Comparison of ENCODE assay signal across 15 mouse cellular contexts in genomic region chr13:49428042-49428675, GRCm38 (mm10). TPM values are rescaled to one million over a fixed set of nuclear protein-coding genes. Genes with fewer than 3 reads are reported as not detected.
A peak's percentile ranks its signal among the peaks of the same experiment; 100 is the strongest.
DNase-seq lines count a peak whose midpoint lies in the region; ATAC-seq and TF ChIP-seq lines count a peak whose summit lies in the region.
"Had no signal": no experiment of that assay in that cellular context is flagged by ENCODE, and none has a peak within 500 bp of the region (broad histone marks: within the 10 kb centered on the region; RNA-seq: fewer than 3 reads in every experiment).

No protein-coding gene starts in this region.

- no peak overlapping the region for H3K9ac ChIP-seq in lung, postnatal 0 days (replicated peaks; ENCODE audit: low read depth)
- no peak overlapping the region for H3K9ac ChIP-seq in heart, postnatal 0 days (replicated peaks; ENCODE audit: low read depth, low read length)
- no peak overlapping the region for H3K9ac ChIP-seq in stomach, postnatal 0 days (ENCODE audit: low read length)
- H3K9ac ChIP-seq: hindbrain, embryonic 12.5 days; limb, embryonic 12.5 days; neural tube, embryonic 12.5 days; stomach, embryonic 15.5 days had no signal

- TF ChIP-seq CTCF in lung, postnatal 0 days (IDR thresholded peaks at IDR 0.05): no peak
- TF ChIP-seq CTCF in lung, adult 2 months (IDR thresholded peaks at IDR 0.05; ENCODE audit: insufficient read depth, low read length): no peak
- no peak for TF ChIP-seq CTCF in heart, postnatal 0 days (IDR thresholded peaks at IDR 0.05; ENCODE audit: low read depth)
- TF ChIP-seq CTCF in stomach, postnatal 0 days (IDR thresholded peaks at IDR 0.05; ENCODE audit: low read depth): no peak

- DNase-seq in heart, adult 9 months (ENCODE audit: low spot score in 2 of 2): peak; percentile 11 to 26
- DNase-seq in heart, embryonic 10.5 days (ENCODE audit: low spot score): no peak
- peak; percentile 25 for DNase-seq in lung, postnatal 0 days (ENCODE audit: low spot score)
- DNase-seq in lung, adult 2 months: no peak
- DNase-seq in heart, postnatal 0 days (ENCODE audit: low spot score): no peak
- DNase-seq in stomach, postnatal 0 days (ENCODE audit: low spot score): no peak
- no peak for DNase-seq in right cerebral cortex, postnatal 25 days
- DNase-seq: cerebellum, postnatal 36 days; kidney, adult 8-10 months; kidney, postnatal 4 days; thymus, postnatal 25 days had no signal

- 89% methylated on average over 1 of the region's 1 CpGs for WGBS in heart, embryonic 10.5 days
- 71% methylated on average over 1 of the region's 1 CpGs for WGBS in lung, postnatal 0 days
- WGBS in lung, adult 2 months: 57% methylated on average over 1 of the region's 1 CpGs
- WGBS in heart, postnatal 0 days: 73% methylated on average over 1 of the region's 1 CpGs
- WGBS in stomach, postnatal 0 days: 67% methylated on average over 1 of the region's 1 CpGs

- no peak overlapping the region for H3K27ac ChIP-seq in heart, embryonic 10.5 days
- H3K27ac ChIP-seq in lung, postnatal 0 days (ENCODE audit: low read length): no peak overlapping the region
- 0 out of 2 replicates have a peak overlapping the region, but pooled peaks have one; percentile 7 for H3K27ac ChIP-seq in heart, postnatal 0 days (ENCODE audit: low read depth)
- 0 out of 2 replicates have a peak overlapping the region, but pooled peaks have one; percentile 24 for H3K27ac ChIP-seq in stomach, postnatal 0 days (replicated peaks)
- H3K27ac ChIP-seq: hindbrain, embryonic 12.5 days; limb, embryonic 12.5 days; neural tube, embryonic 12.5 days; stomach, embryonic 15.5 days had no signal

- peak; percentile 48 for ATAC-seq in lung, postnatal 0 days
- no peak for ATAC-seq in heart, postnatal 0 days (ENCODE audit: insufficient read depth, low read depth)
- ATAC-seq in stomach, postnatal 0 days (ENCODE audit: low FRiP score, low TSS enrichment): 0 out of 2 replicates have a peak, but pooled peaks have one; percentile 32

- TF ChIP-seq POLR2A in lung, adult 2 months (IDR thresholded peaks at IDR 0.05; ENCODE audit: borderline replicate concordance, extremely low read depth, low read depth, low read length): no peak

- TF ChIP-seq EP300 in lung, postnatal 0 days (IDR thresholded peaks at IDR 0.05): no peak
- no peak for TF ChIP-seq EP300 in heart, postnatal 0 days (IDR thresholded peaks at IDR 0.05; ENCODE audit: low read depth)
- TF ChIP-seq EP300 in stomach, postnatal 0 days (optimal IDR thresholded peaks at IDR 0.05): no peak

- no peaks in the 10 kb centered on the region for H3K9me3 ChIP-seq in heart, embryonic 10.5 days
- no peaks in the 10 kb centered on the region for H3K9me3 ChIP-seq in lung, postnatal 0 days (ENCODE audit: low read length)
- no peaks in the 10 kb centered on the region for H3K9me3 ChIP-seq in heart, postnatal 0 days (replicated peaks; ENCODE audit: control insufficient read depth, low read length)
- H3K9me3 ChIP-seq in stomach, postnatal 0 days (ENCODE audit: control insufficient read depth, low read length): no peaks in the 10 kb centered on the region
- H3K9me3 ChIP-seq: hindbrain, embryonic 12.5 days; limb, embryonic 12.5 days; neural tube, embryonic 12.5 days; stomach, embryonic 15.5 days had no signal

- H3K4me3 ChIP-seq in heart, embryonic 10.5 days: no peak overlapping the region
- no peak overlapping the region for H3K4me3 ChIP-seq in lung, postnatal 0 days (ENCODE audit: low read depth, low read length)
- H3K4me3 ChIP-seq in lung, adult 2 months (replicated peaks; ENCODE audit: extremely low read depth, low read depth, low read length): no peak overlapping the region
- no peak overlapping the region for H3K4me3 ChIP-seq in heart, postnatal 0 days (ENCODE audit: low read depth, low read length)
- H3K4me3 ChIP-seq in stomach, postnatal 0 days (ENCODE audit: low read depth, low read length): no peak overlapping the region
- H3K4me3 ChIP-seq: hindbrain, embryonic 12.5 days; limb, embryonic 12.5 days; neural tube, embryonic 12.5 days; stomach, embryonic 15.5 days had no signal

- peaks cover 30% of the 10 kb centered on the region for H3K4me1 ChIP-seq in heart, embryonic 10.5 days
- no peaks in the 10 kb centered on the region for H3K4me1 ChIP-seq in lung, postnatal 0 days (ENCODE audit: insufficient read depth, low read depth, low read length)
- H3K4me1 ChIP-seq in lung, adult 2 months (ENCODE audit: control insufficient read depth, insufficient read depth, low read length): peaks cover 2% of the 10 kb centered on the region; the same call in 1 of the 2 replicates
- H3K4me1 ChIP-seq in heart, postnatal 0 days (ENCODE audit: control insufficient read depth, insufficient read depth): peaks cover 16% of the 10 kb centered on the region
- no peaks in the 10 kb centered on the region; the same call in none of the 2 replicates for H3K4me1 ChIP-seq in stomach, postnatal 0 days (replicated peaks; ENCODE audit: control insufficient read depth, insufficient read depth)
- H3K4me1 ChIP-seq: limb, embryonic 12.5 days had no signal

- peaks cover 10% of the 10 kb centered on the region; the same call in 1 of the 2 replicates for H3K36me3 ChIP-seq in heart, embryonic 10.5 days
- 0 out of 2 replicates have a peak, but pooled peaks cover 1% of the 10 kb centered on the region for H3K36me3 ChIP-seq in lung, postnatal 0 days (ENCODE audit: insufficient read depth, low read length)
- H3K36me3 ChIP-seq in heart, postnatal 0 days (replicated peaks; ENCODE audit: control insufficient read depth, insufficient read depth, low read length): peaks cover 10% of the 10 kb centered on the region; the same call in 1 of the 2 replicates
- H3K36me3 ChIP-seq in stomach, postnatal 0 days (ENCODE audit: control insufficient read depth, insufficient read depth, low read length): peaks cover under 1% of the 10 kb centered on the region; the same call in 1 of the 2 replicates

- no peak overlapping the region for H3K4me2 ChIP-seq in lung, postnatal 0 days (replicated peaks; ENCODE audit: low read depth, low read length)
- H3K4me2 ChIP-seq in heart, postnatal 0 days (ENCODE audit: low read depth, low read length): no peak overlapping the region
- H3K4me2 ChIP-seq in stomach, postnatal 0 days (replicated peaks; ENCODE audit: low read depth): no peak overlapping the region
- H3K4me2 ChIP-seq: hindbrain, embryonic 12.5 days; limb, embryonic 12.5 days; neural tube, embryonic 12.5 days; stomach, embryonic 15.5 days had no signal

- no peaks in the 10 kb centered on the region for H3K27me3 ChIP-seq in heart, embryonic 10.5 days (ENCODE audit: insufficient read depth, poor library complexity, severe bottlenecking)
- no peaks in the 10 kb centered on the region for H3K27me3 ChIP-seq in lung, postnatal 0 days (replicated peaks; ENCODE audit: insufficient read depth, low read length)
- no peaks in the 10 kb centered on the region for H3K27me3 ChIP-seq in heart, postnatal 0 days (ENCODE audit: control insufficient read depth, insufficient read depth, low read length)
- no peaks in the 10 kb centered on the region for H3K27me3 ChIP-seq in stomach, postnatal 0 days (ENCODE audit: control insufficient read depth, insufficient read depth, low read length)
- H3K27me3 ChIP-seq: hindbrain, embryonic 12.5 days; limb, embryonic 12.5 days; neural tube, embryonic 12.5 days; stomach, embryonic 15.5 days had no signal

RNA-seq across cellular contexts. Expression of gene Ippk, which starts 7.1 kb away (rescaled TPM):
- 15.8 and 18.5 TPM in 2 replicates for polyA plus RNA-seq in heart, embryonic 10.5 days (2016; fragmentation: Nextera tagmentation; extraction: Ambion mirVana)
- 12.0 and 12.6 TPM in 2 replicates for polyA plus RNA-seq in lung, postnatal 0 days (2015; fragmentation: Nextera tagmentation; extraction: Ambion mirVana)
- polyA plus RNA-seq in lung, adult 2 months (2012; rRNA removed): 4.9 and 7.3 TPM in 2 replicates
- total RNA-seq in heart, postnatal 0 days (2014; rRNA removed; ENCODE audit: low replicate concordance): 8.0 and 22.3 TPM in 2 replicates
- 8.2 and 9.3 TPM in 2 replicates for polyA plus RNA-seq in heart, postnatal 0 days (2015; fragmentation: Nextera tagmentation; extraction: Ambion mirVana)
- polyA plus RNA-seq in stomach, postnatal 0 days (2015; fragmentation: Nextera tagmentation; extraction: Ambion mirVana): 22.1 and 23.4 TPM in 2 replicates

Comparison
In these comparisons a context has a peak if more than half of its experiments do, and no peak if none do; other contexts are left out.
1. DNase-seq: peak in heart, adult 9 months (2 of 2) and lung, postnatal 0 days (single experiment); none in heart, embryonic 10.5 days (single experiment), lung, adult 2 months (single experiment), heart, postnatal 0 days (single experiment), stomach, postnatal 0 days (single experiment) and right cerebral cortex, postnatal 25 days (single experiment).
2. H3K27ac ChIP-seq: peak in heart, postnatal 0 days (single experiment) and stomach, postnatal 0 days (single experiment); none in heart, embryonic 10.5 days (single experiment) and lung, postnatal 0 days (single experiment).